Mouse (Mus musculus): ENCODE measurements at regions not wholly inside any gene's neighbourhood (a gene's known extent, or its start where the extent isn't known, plus 50 kb on each side); places are given as distances from the start of the nearest gene placed in this dataset.

GRCm38 (mm10) chr5:62339958-62340597 lies 425.9 kb downstream of the Arap2 start:
- DNase-seq = peak; percentile 19

- no peak for DNase-seq
Observed at GRCm38 (mm10) chr5:62320682-62321081, 445.3 kb downstream of the Arap2 start.

GRCm38 (mm10) chr5:62305561-62305960 lies 460.4 kb downstream of the Arap2 start:
- no peak for DNase-seq

- no peak for DNase-seq
Observed at GRCm38 (mm10) chr5:62296858-62297257, 469.1 kb downstream of the Arap2 start.
